Mouse (Mus musculus): Measurements from ENCODE around the gene Zfp64. TPM values are rescaled to one million over a fixed set of nuclear protein-coding genes. Genes with fewer than 3 reads are reported as not detected.
A peak's percentile ranks its signal among the peaks of the same experiment; 100 is the strongest.

The Zfp64 gene
- polyA plus RNA-seq, 1 experiment: 24.1 TPM

- no peaks in the 10 kb centered on the region for H3K4me1 ChIP-seq (ENCODE audit: control insufficient read depth, insufficient read depth, insufficient read length, low read length)
- no peaks in the 10 kb centered on the region for H3K27me3 ChIP-seq (ENCODE audit: control insufficient read depth, insufficient read depth, low read length)
- H3K27ac ChIP-seq (ENCODE audit: insufficient read depth, low read depth, low read length): no peak overlapping the region
- WGBS: 29% methylated on average over 8 of the region's 8 CpGs
- no peak overlapping the region for H3K4me3 ChIP-seq (ENCODE audit: low read depth, low read length)
- no peaks in the 10 kb centered on the region for H3K36me3 ChIP-seq (ENCODE audit: control insufficient read depth, insufficient read depth, low read length)
- no peak for TF ChIP-seq POLR2A (IDR thresholded peaks at IDR 0.05; ENCODE audit: low read depth, low read length)
- no peak for TF ChIP-seq CTCF (IDR thresholded peaks at IDR 0.05; ENCODE audit: extremely low read depth, insufficient read length, insufficient replicate concordance, low read depth, low read length)
Observed at GRCm38 (mm10) chr2:168878708-168879107, 76.7 kb downstream of the Zfp64 start.

- 81% methylated on average over 4 of the region's 4 CpGs for WGBS
- no peak overlapping the region for H3K27ac ChIP-seq (ENCODE audit: insufficient read depth, low read depth, low read length)
- H3K27me3 ChIP-seq (ENCODE audit: control insufficient read depth, insufficient read depth, low read length): no peaks in the 10 kb centered on the region
- no peaks in the 10 kb centered on the region for H3K36me3 ChIP-seq (ENCODE audit: control insufficient read depth, insufficient read depth, low read length)
- TF ChIP-seq POLR2A (IDR thresholded peaks at IDR 0.05; ENCODE audit: low read depth, low read length) (no peak), CTCF (IDR thresholded peaks at IDR 0.05; ENCODE audit: extremely low read depth, insufficient read length, insufficient replicate concordance, low read depth, low read length) (no peak)
- no peaks in the 10 kb centered on the region for H3K4me1 ChIP-seq (ENCODE audit: control insufficient read depth, insufficient read depth, insufficient read length, low read length)
- no peak overlapping the region for H3K4me3 ChIP-seq (ENCODE audit: low read depth, low read length)
Observed at GRCm38 (mm10) chr2:168878158-168878557, 77.2 kb downstream of the Zfp64 start.

GRCm38 (mm10) chr2:168876631-168877030 lies 78.8 kb downstream of the Zfp64 start:
- Histone ChIP-seq H3K4me3 (ENCODE audit: low read depth, low read length) (no peak overlapping the region), H3K27ac (ENCODE audit: insufficient read depth, low read depth, low read length) (no peak overlapping the region), H3K36me3 (ENCODE audit: control insufficient read depth, insufficient read depth, low read length) (no peaks in the 10 kb centered on the region), H3K4me1 (ENCODE audit: control insufficient read depth, insufficient read depth, insufficient read length, low read length) (no peaks in the 10 kb centered on the region), H3K27me3 (ENCODE audit: control insufficient read depth, insufficient read depth, low read length) (no peaks in the 10 kb centered on the region)
- TF ChIP-seq CTCF (IDR thresholded peaks at IDR 0.05; ENCODE audit: extremely low read depth, insufficient read length, insufficient replicate concordance, low read depth, low read length) (no peak), POLR2A (IDR thresholded peaks at IDR 0.05; ENCODE audit: low read depth, low read length) (no peak)
- WGBS: 92% methylated on average over 10 of the region's 10 CpGs

- Histone ChIP-seq H3K4me1 (ENCODE audit: control insufficient read depth, insufficient read depth, insufficient read length, low read length) (no peaks in the 10 kb centered on the region), H3K27ac (ENCODE audit: insufficient read depth, low read depth, low read length) (no peak overlapping the region), H3K27me3 (ENCODE audit: control insufficient read depth, insufficient read depth, low read length) (no peaks in the 10 kb centered on the region; the same call in 1 of the 2 replicates), H3K4me3 (ENCODE audit: low read depth, low read length) (no peak overlapping the region), H3K36me3 (ENCODE audit: control insufficient read depth, insufficient read depth, low read length) (no peaks in the 10 kb centered on the region)
- TF ChIP-seq POLR2A (IDR thresholded peaks at IDR 0.05; ENCODE audit: low read depth, low read length) (no peak), CTCF (IDR thresholded peaks at IDR 0.05; ENCODE audit: extremely low read depth, insufficient read length, insufficient replicate concordance, low read depth, low read length) (no peak)
- WGBS: 79% methylated on average over 6 of the region's 6 CpGs
Observed at GRCm38 (mm10) chr2:168874498-168874897, 80.9 kb downstream of the Zfp64 start.

DNA sequence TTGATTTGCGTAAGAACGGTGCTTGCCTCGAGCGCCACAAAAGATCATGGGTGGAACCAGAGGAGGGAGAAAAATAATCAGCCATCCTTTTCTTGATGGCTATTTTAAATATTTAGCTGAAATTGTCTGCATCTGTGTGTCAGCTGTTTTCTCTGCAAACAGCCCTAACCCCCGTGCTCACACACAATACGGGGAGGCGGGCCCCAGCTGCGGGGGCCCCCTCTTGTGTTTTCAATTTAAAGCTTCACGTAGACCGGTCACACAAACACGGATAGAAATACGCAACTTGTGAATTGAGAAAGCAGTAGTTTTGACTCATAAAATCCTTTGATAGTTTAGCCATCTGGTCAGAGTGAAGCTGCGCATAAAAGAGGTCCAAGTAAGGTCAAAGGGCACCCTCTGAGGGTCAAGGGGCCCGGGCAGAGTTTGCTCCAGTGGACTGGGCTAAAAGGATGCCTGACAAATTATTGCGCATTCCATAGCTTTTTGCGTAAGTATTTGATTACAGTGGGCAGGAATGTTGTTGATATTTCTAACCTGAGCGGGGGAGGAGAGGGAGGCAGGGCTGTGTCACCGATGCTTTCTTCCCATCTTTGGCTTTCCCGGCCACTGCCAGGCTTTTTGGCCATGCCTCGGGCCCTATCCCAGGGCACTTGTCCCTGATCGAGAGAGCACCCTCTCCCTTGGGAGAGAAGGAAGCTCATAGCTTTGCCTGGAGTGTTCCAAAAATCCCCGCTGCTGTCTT lies 83.4 kb downstream of the Zfp64 start:
- 43% methylated on average over 22 of the region's 22 CpGs for WGBS
- H3K27ac ChIP-seq (ENCODE audit: insufficient read depth, low read depth, low read length): no peak overlapping the region; the same call in 1 of the 2 replicates

GRCm38 (mm10) chr2:168870480-168870879 lies 84.9 kb downstream of the Zfp64 start:
- Histone ChIP-seq H3K27ac (ENCODE audit: insufficient read depth, low read depth, low read length) (no peak overlapping the region), H3K4me1 (ENCODE audit: control insufficient read depth, insufficient read depth, insufficient read length, low read length) (no peaks in the 10 kb centered on the region), H3K27me3 (ENCODE audit: control insufficient read depth, insufficient read depth, low read length) (no peaks in the 10 kb centered on the region; the same call in 1 of the 2 replicates), H3K36me3 (ENCODE audit: control insufficient read depth, insufficient read depth, low read length) (no peaks in the 10 kb centered on the region), H3K4me3 (ENCODE audit: low read depth, low read length) (no peak overlapping the region)
- WGBS: 61% methylated on average over 4 of the region's 4 CpGs
- peak; percentile 41; the same call in 1 of the 2 replicates for TF ChIP-seq CTCF (IDR thresholded peaks at IDR 0.05; ENCODE audit: extremely low read depth, insufficient read length, insufficient replicate concordance, low read depth, low read length)
- no peak for TF ChIP-seq POLR2A (IDR thresholded peaks at IDR 0.05; ENCODE audit: low read depth, low read length)

More for the DNA sequence above, 83.4 kb downstream of the Zfp64 start:
- Histone ChIP-seq H3K27me3 (ENCODE audit: control insufficient read depth, insufficient read depth, low read length) (no peaks in the 10 kb centered on the region; the same call in 1 of the 2 replicates), H3K36me3 (ENCODE audit: control insufficient read depth, insufficient read depth, low read length) (no peaks in the 10 kb centered on the region), H3K4me1 (ENCODE audit: control insufficient read depth, insufficient read depth, insufficient read length, low read length) (no peaks in the 10 kb centered on the region), H3K4me3 (ENCODE audit: low read depth, low read length) (no peak overlapping the region)
- TF ChIP-seq POLR2A (IDR thresholded peaks at IDR 0.05; ENCODE audit: low read depth, low read length) (no peak), CTCF (IDR thresholded peaks at IDR 0.05; ENCODE audit: extremely low read depth, insufficient read length, insufficient replicate concordance, low read depth, low read length) (no peak)

DNA sequence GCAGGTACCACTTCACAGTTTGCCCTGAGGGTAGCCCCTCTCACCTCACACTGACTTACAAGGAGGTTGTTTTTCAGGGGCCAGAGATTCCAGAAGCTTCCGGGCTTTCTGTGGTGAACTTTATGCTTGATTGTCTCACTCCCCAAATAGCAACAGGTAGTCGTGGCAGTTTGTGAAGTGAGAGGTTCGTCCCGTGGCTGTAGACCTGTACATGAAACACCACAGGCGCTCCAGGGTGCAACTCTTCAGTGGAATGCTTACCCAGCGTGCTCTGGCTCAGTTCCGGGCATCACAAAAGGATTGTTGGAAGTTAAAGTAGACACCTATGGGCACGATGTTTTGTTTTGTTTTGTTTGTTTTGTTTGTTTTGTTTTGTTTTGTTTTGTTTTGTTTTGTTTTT lies 88.4 kb downstream of the Zfp64 start:
- TF ChIP-seq CTCF (IDR thresholded peaks at IDR 0.05; ENCODE audit: extremely low read depth, insufficient read length, insufficient replicate concordance, low read depth, low read length) (no peak), POLR2A (IDR thresholded peaks at IDR 0.05; ENCODE audit: low read depth, low read length) (no peak)
- H3K27me3 ChIP-seq (ENCODE audit: control insufficient read depth, insufficient read depth, low read length): no peaks in the 10 kb centered on the region; the same call in 1 of the 2 replicates
- 78% methylated on average over 8 of the region's 8 CpGs for whole genome bisulfite sequencing

More for the DNA sequence above, 88.4 kb downstream of the Zfp64 start:
- Histone ChIP-seq H3K4me1 (ENCODE audit: control insufficient read depth, insufficient read depth, insufficient read length, low read length) (no peaks in the 10 kb centered on the region), H3K36me3 (ENCODE audit: control insufficient read depth, insufficient read depth, low read length) (no peaks in the 10 kb centered on the region), H3K4me3 (ENCODE audit: low read depth, low read length) (no peak overlapping the region), H3K27ac (ENCODE audit: insufficient read depth, low read depth, low read length) (no peak overlapping the region)
